Mouse (Mus musculus): ENCODE data around the gene Npas3.

Npas3 gene

DNA sequence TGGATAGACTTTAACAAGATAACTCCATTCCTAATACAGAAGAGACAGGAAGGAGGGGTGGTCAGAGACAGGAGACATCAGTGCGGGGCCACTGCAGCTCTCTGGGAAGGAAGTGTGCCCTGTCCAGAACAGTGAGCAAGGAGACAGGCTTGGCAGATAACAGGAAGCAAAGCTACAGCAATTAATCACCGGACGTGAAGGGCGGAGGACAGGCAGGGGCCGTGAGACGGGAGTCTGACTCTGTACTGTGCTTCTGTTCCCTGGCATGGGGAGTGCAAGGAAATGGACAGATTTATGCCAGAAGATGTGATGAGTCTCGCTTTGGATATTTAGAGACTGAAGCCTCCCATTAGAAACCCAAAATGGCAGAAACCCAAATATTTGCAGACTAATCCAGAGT, 47.3 kb downstream of the Npas3 start:
- DNase-seq (ENCODE audit: low spot score in 2 of 2): no peak

DNA sequence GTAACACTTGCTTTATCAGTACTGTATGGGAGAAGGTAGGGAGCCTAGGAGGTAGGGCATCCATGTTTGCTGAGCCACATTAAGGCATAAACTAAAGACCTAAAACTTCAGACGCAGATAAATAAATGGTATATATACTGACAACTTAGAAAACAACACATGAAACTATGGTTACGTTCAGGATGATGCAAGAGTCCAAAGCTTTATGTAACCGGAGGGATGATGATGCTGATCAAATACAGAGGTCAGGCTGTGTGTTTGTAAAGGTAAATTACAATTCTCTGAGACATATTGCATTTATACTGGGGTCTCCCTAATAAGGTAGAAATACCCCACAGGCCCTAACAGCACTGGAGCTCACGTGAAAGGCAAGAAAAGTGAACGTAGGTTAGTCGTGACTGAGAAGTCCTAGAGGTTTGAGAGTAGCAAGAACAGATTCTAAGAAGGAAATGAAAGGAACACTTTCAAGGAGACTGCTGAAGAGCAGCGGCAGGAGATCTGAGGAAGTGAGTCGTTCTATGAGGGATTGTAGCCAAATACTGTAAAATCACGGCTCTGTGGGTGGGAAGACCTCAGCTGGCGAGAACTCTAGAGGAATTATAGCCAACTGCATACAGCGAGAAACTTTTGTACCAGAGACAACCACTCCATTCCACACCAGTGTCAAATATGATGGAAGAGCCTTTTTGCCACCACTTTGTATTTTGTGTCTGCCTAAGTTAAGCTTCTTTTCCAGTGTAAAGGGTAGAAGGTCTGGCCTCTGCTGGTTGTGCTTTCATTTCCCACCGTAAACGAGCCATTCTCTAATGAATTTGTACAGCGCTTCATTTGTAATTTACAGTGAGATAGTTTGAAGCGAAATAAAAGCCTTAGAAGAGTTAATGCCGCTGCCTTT, 49.7 kb downstream of the Npas3 start:
- DNase-seq (ENCODE audit: low spot score in 2 of 2): no peak

DNA sequence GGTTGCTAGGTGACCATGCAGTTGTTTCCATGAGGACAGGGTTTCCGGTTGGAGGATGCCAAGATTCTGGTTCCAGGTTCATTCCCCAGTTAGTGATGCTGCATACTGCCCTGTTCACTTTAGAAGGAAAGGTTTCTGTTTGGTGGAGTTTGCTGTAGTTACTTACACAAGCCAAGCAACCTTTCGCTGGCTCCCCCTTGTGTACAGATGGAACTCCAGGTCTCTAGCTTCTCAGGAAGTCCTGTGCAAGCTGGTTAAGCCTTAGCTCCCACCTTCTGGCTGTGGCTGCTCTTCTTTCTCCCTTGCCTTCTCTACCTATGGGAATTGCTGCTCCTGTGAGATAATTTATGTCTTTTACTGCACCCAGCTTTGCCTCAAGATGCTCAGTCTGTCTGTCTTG, 52.5 kb downstream of the Npas3 start:
- DNase-seq (ENCODE audit: low spot score in 2 of 2): no peak

DNA sequence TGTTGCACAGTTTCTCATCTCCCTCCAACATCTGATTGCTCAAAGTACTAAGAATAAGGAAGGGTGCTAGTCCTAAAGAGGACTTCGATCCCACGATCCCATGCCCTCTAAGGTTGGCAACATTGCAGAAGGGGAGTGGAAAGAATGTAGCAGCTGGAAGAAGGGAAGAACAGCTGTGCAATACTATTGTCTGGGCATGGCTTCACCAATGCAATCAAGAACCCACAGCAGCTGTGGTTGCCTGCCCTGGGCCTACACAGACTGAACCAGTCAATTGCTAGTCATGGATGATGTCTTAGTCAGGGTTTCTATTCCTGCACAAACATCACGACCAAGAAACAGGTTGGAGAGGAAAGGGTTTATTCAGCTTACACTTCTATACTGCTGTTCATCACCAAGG, 53.7 kb downstream of the Npas3 start:
- no peak for DNase-seq (ENCODE audit: low spot score in 2 of 2)

DNA sequence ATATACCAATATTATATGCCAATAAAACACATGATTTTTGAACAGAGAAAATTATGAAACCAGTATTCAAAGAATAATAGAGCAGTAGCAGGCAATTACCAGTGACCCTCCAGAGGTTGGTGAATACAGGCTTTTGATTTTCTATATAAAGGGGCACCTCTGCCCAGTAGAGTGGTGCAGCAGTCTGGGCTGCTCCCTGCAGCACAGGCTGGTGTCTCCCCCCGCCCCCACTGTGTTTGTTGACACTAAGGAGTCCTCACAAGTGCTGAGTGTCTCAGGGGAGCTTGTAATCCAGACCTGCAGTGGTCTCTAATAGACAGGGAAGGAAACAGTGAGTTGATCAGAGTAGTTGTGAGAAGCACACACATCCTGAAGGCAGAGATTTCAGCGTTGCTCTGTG, 68.2 kb downstream of the Npas3 start:
- DNase-seq (ENCODE audit: low spot score in 2 of 2): no peak

DNA sequence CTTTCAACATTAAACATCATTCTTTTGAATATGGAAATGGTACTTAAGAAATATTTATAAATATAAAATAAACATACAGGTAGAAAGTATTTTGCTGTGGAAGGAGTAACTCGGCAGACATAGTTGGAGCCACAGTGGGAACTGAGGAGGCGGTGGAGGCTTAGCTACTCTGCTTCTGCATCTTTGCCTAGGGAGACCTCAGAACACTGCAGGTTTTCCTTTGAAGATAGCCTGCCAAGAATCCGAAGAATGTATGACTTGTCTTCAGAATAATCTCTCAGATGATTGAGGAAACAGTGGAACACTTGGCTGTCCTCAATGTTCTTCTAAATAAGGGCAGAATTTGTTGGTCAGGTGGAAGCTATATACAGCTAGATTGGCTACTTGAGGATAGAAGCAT, 69.3 kb downstream of the Npas3 start:
- no peak for DNase-seq (ENCODE audit: low spot score in 2 of 2)

DNA sequence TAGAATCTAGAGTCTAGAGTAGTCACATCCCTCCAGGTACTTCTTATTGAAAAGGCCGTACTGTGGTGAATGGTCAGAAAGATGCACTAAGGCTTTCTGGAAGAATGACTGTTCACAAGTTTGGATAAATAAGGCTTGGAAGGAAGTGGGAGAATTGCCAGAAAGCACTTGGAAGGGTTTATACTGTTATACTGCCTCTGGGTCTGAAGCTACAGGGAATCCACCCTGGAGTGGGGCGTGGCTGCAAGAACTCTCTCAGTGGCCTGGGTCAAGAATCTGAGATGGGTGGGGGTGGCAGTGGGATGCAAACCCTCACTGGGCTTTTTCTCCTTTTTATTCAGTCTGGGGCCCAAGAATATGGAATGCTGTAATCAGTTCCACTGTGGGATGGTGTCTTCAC, 72.0 kb downstream of the Npas3 start:
- no peak for DNase-seq (ENCODE audit: low spot score in 2 of 2)

DNA sequence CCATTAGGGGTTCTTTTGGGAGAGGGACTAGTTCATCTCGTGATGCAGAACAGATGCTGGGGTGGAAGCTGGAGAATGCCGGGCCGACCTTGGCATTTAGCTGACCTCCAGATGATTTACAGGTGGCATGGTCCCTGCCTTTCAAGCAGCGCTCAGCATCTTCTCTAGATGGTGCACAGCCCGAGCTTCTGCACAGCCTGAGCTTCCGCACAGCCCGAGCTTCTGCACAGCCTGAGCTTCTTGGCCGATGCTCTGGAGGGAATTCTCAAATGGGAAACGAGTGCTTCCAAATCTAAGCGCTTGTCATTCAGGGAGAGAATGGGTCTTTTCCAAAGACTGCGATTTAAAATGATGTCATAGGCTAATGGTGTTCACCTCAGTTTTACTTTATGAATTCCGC, 72.5 kb downstream of the Npas3 start:
- DNase-seq (ENCODE audit: low spot score in 2 of 2): no peak

DNA sequence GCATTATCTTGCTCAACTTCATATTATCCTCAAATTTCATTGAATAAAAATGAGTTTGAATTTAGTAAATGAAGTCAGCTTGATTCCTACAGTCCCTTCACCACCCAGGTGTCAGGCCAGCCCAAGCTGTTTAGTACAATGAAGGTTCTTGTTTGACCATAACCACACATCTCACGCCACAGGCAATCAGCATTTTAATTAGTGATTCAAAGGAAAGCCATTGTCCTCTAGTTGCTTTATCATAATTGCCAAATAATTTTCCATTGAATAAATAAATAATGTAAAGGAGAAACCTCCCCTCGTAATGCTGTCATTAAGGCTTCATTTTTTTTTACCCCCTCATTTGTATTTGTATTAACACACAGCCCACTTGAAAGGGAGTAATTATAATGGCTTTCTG, 73.5 kb downstream of the Npas3 start:
- no peak for DNase-seq (ENCODE audit: low spot score in 2 of 2)

DNA sequence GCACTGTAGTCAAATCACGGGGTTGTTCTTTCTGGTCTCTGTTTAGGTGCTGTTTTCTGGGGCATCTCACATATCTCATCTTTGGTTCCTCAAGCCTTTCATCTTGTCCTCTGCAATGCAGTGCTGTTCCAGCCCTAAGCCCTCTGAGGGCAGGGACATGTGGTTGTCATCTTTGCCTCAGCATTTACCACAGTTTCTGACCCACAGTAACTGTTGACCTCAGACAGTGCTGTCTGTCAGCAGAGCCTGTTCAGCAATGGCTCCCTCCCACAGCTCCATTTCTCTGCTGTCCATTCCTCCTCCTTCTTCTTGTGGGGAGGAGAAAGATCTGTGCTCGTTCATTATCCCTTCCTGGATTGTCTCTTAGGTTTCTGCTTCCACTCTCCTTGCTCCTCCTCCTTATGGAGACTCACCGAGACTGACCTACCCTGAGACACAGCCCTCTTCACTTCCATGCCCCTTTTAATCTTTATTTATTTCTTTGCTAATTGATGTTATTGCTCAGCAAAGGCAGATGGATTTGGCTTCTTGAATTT, 79.2 kb downstream of the Npas3 start:
- no peak for DNase-seq (ENCODE audit: low spot score in 2 of 2)

DNA sequence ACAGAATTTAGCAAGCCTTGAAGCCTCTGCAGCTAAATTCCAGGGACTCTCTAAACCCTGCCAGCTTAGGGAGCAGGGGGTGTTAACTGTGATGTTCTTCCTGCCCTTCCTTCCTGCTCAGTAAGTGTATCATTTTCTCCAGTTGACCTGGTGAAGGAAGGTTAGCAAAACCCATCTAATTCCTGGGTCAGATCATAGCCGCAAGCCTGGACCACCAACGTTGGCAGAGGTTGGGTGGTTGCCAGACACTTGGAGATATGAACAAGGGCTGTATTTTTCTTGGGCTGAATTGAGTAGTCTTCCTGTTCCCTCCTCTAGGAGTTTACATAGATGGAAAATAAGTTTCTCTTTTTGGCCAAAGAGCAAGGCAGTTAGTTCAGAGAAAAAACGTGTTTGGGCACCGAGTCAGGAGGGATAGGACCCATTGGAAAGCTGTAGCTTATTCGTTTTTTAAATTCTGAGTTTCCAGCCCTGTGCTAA, 79.8 kb downstream of the Npas3 start:
- DNase-seq (ENCODE audit: low spot score in 2 of 2): no peak

DNA sequence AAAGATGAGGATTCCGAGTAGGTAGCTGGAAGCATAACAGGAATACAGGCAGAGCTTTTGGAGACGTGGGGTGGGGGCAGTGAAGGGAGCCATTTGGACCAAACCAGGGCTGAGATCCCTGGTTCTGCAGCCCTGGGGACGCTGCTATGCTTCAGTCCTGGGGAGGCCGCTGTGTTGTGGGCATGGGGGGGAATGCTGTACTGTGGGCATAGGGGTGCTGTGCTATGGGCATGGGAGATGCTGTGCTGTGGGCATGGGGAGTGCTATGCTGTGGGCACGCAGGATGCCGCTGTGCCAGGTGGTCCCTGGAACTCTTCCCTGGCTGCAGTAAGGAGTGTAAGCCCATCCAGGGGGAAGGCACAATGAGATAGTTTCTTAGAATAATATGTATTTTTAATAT, 81.7 kb downstream of the Npas3 start:
- no peak for DNase-seq (ENCODE audit: low spot score in 2 of 2)

DNA sequence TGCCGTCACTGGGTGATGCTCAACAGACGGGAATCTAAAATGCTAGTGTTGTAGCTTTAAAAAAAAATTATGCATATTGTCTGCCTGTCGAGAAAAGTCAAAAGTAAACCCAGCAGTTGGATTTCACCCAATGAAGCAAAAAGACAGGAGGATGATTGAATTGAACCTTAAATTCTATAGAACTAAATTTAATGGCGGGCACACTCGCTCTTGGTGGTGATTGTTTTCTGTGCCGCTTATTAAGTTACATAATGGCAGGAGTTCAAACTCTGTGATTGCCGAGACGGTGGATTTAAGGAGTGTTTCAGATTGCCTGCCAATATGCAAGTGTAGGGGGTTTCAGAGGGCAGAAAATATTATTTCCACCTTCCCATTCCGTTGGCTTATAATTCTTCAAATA, 82.9 kb downstream of the Npas3 start:
- DNase-seq (ENCODE audit: low spot score in 2 of 2): no peak

DNA sequence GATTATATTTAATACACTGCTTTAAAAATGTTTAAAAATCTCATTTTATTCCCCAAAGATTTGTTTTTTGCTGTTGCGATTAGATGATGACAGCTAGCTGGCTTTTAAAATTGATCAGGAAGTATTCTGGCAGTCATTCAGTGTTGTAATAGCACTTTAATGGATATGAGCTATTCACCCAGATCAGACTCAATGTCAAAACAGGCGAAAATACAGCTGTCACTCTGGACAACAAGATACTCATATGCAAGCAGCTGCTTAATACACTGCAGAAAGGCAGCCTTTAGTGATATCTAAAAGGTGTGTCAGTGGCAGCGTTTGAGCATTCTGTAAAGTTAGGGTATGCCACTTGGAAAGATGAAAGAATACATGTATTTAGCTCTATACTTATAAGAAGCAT, 83.3 kb downstream of the Npas3 start:
- DNase-seq (ENCODE audit: low spot score in 2 of 2): no peak

DNA sequence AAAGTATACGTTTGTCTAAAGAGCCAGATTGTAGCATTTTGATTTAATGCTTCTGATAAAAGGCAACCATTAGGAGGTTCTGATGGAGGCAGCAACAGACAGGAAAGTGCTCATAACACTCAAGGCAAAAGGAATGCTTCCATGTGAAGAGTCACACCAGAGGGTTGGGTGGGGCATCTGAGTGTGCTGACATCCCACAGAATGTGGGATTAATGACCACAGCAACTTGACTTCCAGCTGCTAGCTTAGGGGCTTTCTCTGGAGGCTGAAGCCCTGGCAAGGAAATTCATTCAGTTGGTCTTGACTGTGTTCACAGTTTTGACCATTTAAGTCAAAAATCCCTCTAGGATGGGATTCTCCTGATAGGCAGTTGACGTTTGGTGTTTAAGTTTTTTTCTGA, 84.8 kb downstream of the Npas3 start:
- DNase-seq (ENCODE audit: low spot score in 2 of 2): no peak

DNA sequence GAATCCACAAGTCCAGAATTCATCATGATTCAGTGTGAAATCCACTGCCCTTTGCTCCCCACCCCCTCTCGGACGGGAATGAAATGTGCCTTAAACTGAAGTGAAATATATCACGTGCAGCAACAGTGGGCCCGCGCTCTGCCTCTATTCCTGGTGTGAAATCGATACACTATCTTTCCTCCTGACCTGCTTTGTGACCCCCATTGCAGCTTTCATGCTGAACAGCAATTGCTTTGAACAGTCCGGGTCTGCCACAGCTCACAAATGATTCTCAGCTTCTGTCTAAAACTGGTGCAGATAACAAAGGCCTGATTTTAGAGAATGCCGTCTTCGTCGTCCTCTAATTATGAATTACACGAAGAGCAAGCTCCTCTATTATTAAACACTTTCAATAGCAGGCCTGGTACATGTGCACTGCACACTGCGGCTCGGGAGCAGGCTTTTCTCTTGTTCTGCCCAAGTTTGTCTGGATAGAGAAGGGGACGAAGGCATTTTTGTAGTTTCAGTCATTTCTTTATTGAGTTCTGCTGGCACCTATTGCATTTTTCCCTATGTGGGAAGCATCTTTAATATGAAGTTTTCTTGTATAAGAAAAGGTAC, 90.0 kb downstream of the Npas3 start:
- DNase-seq (ENCODE audit: low spot score in 2 of 2): no peak

DNA sequence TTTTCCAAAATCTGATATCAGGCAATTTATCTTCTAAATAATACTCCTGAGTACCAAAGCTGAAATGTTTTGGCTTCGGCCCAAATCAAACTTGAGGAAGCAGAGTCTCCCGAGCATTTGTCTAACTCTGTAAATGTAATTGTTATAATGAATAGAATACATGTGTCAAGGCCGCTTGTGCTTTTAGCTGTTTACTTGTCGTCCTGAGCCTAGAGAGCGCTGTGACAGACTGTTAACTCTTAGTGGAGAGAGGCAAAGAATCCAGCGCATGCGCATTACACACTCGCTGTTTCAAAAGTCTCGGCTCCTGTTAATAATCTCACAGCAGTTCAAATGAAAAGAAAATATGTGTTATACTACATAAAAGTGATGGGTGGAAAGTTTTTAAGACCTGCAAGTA, 94.3 kb downstream of the Npas3 start:
- DNase-seq (ENCODE audit: low spot score in 2 of 2): no peak

DNA sequence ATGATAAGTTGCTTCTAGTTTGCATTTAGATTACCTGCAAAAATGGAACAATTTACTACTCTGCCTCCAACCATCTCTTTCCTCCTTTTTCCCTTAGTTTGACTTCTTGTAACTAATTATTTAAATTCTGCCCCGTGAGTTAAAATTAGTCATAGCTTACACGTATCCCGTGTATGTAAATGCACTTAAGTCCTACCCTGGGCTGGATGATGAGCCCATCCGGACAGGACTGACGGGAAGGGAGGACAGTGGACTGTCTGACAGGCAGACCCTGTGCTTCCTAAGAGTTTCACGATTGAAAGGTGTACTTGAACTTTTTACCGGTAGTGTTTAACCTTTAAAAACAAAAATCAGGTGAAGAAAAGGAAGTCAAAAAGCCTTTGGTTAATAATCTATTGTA, 103.4 kb downstream of the Npas3 start:
- DNase-seq (ENCODE audit: low spot score in 2 of 2): no peak

DNA sequence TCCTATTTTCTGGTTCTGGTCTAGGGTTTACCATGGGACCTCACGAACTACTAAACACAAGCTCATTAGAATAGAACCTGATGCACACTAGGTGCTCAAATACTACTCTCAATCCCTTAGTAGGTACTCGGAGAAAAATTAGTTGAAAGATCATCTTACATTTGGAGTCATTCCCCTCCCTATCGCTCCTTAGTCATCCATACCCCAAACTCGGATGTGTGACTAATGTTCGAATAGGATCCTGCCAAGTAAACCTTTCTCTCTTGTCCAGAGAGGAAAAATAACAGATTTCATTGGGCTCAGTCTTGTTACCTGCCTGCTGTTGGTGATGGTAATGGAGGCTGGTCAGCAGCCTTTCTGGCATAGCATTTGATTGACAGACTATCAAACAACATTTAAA, 117.3 kb downstream of the Npas3 start:
- DNase-seq (ENCODE audit: low spot score in 2 of 2): no peak

DNA sequence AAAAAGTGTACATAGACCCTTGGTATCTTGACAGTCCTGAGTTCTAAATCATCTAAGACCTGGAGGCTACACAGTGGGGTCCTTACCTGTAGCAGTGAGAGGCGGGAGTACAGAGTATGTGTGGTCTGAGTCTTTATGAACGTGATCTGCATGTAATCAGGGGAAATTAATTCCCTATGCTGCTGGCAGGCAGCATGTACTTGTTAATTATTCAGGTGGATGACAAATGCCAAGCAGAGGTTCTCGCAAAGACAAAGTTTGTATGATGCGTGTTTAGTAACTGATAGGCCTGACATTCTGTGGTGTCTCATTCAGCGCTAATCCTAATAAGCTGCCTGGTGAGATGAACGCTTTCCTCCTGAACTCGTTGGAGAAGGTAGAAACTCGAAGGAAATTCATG, 136.4 kb downstream of the Npas3 start:
- no peak for DNase-seq (ENCODE audit: low spot score in 2 of 2)

DNA sequence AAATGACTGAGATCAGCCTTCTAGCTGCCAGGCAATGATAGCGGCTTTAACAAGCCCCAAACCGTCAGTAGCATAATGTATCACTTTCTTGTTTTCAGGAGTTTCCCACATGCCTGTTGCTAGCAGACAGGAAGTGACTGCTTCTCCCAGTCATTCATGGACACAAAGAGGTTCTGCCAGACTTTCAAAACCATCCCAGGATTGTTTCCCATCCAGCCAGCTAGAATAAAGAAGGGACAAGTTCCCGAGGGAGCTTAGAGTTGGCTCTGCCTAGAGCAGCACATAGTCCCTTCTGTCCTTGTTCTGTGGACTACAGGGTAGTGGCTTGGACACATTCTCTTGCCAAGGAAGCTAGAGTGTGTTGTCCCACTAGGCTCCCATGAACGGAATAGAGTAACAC, 157.4 kb downstream of the Npas3 start:
- DNase-seq (ENCODE audit: low spot score in 2 of 2): no peak

DNA sequence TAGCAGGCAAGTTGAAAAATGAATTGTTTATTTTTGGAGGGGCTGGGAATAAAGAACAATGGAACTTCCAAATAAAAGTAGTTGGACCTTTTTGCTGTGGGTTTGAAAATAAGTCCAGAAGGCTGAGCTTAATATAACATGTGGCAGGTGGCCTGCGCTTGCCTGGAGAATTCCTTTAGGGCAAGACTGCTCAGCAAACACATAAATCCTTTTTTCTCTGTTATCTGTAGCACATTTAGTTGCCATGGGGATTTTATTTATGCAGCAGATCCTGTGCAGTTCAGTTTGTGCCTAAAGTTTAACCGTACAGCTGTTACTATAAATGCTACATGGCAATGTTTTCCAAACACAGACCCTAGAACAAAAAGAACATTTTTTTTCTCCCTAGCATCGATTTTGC, 159.3 kb downstream of the Npas3 start:
- no peak for DNase-seq (ENCODE audit: low spot score in 2 of 2)

DNA sequence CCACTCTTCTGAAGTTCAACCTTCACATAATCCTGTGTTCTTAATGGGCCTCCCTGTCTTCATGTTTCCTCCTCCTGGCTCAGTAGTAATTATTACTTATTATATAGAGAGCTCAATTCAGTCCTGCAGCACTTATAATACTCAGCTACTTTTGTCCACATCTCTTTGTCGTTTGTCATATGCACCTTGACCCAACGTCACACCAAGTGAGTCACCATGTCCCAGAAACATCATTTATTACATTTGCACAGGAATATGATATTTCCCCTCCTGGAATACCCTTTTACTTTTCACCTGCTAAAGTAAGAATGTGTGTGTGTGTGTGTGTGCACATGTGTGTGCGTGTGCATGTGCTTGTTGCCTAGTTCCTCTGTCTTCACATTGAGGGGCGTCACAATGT, 161.2 kb downstream of the Npas3 start:
- no peak for DNase-seq (ENCODE audit: low spot score in 2 of 2)
